Mouse (Mus musculus): ENCODE data around the gene Fmn2.
A peak's percentile ranks its signal among the peaks of the same experiment; 100 is the strongest.

The Fmn2 gene

DNA sequence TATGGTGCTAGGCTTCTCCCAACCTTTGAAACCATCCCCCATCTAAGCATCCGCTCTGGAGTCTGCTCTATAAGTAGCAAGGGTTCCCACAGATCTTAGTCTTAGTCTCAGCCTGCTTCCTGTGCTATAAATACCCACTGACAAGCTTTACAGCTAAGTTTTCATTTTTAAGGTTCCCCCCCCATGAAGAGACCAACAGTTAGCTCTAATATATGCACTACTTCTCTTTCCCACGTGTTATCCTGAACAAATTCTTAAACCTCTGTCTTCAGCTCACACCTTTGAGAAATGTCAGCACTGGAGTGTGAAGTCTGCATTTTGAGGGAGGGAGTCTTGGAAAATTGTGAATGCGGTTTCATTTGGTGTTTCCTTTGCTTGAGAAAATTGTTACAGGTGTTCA is 56.2 kb downstream of the Fmn2 start:
- no peak for DNase-seq (ENCODE audit: low read depth)

DNA sequence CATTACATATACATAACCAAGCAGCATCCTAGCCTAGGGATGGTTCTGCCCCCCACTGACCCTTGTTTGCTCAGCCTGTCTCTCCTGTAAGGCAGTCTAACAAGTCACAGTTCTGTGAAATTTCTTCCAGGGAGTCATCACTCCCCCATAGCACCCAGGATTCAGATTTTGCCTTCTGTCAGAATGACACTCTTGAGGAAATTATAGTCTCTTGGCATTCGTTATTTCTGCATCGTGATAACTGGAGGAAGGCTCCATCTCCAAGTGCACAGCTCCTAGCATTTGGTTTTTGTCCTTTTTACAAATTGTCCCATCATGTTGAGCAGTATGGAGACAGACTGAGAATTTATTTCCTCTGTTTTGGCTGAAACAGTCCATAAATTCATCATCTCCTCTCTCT is 56.9 kb downstream of the Fmn2 start:
- DNase-seq (ENCODE audit: low read depth) = no peak

DNA sequence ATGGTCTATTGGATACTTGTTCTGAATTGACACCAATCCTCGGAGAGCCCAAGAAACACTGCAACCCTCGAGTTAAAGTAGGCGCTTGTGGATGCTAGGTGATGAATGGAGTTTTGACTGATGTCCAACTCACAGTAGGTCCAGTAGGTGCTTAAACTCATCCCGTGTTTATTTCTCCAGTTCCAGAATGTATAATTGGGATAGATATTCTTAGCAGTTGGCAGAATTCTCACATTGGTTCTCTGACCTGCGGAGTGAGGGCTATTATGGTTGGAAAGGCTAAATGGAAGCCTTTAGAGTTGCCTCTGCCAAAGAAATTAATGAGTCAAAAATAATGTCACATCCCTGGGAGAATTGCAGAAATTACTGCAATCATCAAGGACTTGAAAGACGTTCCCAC is 62.9 kb downstream of the Fmn2 start:
- DNase-seq (ENCODE audit: low read depth) = no peak

DNA sequence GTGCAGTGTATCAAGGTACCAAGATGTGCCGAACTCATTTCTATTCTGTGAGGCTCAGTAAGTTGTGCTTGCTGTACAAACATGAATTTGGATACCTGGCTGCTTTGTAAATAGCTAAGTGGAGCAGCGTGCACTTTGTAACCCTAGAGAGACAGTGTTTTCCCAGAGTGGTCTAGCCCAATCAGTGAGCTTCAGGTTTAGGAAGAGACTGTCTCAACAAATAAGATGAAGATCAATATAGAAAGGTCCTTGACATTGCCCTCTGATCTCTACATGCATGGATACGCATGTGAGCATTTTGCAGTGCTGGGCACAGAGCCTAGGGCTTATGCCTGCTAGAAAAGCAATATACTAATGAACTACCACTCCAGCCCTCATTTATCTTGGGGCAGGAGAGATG is 67.0 kb downstream of the Fmn2 start:
- no peak for DNase-seq (ENCODE audit: low read depth)

DNA sequence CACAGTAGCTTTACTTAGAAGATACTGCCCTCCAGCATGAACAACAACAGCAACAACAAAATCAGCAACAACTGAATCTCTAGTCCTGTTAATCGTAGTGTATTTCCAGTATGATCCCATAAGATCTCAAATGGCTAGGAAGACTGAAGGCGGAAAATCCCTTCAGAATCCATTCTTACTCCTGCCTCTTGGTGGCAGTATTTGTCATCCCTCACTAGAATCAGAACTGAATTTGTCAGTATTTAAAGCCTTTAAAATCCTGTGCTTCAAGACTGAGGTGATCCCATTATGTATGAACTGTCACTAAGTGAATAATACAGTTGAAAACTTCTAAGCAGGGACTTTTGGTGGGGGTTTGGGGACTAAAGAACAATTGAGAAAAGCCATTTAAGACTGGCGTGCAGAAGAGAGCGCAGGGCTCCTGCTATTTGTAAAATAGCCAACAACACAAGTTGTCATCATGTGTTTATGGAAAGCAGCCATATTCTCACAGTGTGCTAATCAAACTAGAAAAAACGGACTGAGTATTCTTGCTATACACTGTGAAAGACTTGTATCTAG is 90.9 kb downstream of the Fmn2 start:
- DNase-seq (ENCODE audit: low read depth) = no peak

- DNase-seq (ENCODE audit: low read depth) = peak; percentile 42
Measured at GRCm38 (mm10) chr1:174594989-174595388, 93.4 kb downstream of the Fmn2 start.

DNA sequence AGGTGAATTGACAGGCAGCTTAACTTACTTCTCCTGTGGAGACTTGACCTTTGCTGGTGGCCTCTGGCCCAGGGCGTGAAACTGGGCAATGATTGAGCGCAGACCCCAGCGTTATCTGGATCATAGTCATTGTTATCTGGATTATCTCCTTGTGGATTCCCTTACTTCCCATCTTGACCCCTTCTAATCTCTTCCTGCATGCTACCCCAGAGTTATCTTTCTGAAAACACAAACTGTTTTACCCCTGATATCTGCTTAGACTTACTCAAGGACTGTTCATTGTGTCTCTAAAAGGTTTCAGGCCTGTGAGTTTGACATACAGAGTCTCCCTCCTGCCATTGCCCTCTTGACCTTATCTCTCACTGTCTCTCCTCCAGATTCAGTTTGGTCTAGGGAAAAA is 95.9 kb downstream of the Fmn2 start:
- DNase-seq (ENCODE audit: low read depth) = no peak

DNA sequence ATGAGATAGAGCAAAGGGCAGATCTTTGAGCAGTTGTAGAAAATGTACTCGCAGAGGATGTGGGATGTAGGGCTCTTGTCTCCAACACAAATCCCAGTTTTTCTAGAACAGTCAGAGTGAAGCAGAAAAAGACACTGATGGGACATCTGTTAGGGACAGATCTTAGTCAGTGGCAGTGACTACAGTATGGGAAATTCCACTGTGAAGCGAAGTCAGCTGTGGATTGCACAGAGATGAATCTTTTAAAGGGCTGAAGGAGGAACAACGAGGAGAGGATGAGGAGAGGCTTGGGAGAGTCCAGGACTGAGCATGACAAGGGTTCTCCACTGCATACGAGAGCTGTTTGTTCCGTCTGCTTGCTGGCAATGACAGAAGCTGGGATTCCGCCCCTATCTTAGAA is 96.6 kb downstream of the Fmn2 start:
- DNase-seq (ENCODE audit: low read depth) = no peak

GRCm38 (mm10) chr1:174600041-174600440 is 98.4 kb downstream of the Fmn2 start:
- DNase-seq (ENCODE audit: low read depth) = no peak

DNA sequence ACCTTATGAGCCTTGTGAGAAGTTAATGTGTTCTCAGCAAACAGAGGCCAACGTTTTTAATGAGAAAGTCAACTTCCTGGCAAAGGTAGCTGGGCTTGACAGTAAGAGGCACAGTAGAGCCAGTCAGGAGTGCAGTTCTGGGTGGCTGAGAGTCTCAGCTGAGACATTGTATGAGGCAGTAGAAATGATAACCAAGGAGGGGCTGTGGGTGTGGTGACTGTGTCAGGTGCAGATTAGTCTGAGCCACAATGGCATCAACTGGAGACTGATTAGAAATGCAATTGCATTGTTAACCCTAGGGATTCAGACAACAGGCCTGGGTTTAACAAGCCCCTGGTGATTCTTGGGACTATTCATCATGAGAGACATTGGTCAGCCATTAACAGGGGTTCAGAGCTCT is 99.0 kb downstream of the Fmn2 start:
- DNase-seq (ENCODE audit: low read depth) = no peak

- no peak for DNase-seq (ENCODE audit: low read depth)
Measured at GRCm38 (mm10) chr1:174617368-174617767, 115.7 kb downstream of the Fmn2 start.

GRCm38 (mm10) chr1:174621512-174621911 is 119.9 kb downstream of the Fmn2 start:
- no peak for DNase-seq (ENCODE audit: low read depth)

- no peak for DNase-seq (ENCODE audit: low read depth)
Measured at GRCm38 (mm10) chr1:174623054-174623453, 121.4 kb downstream of the Fmn2 start.

DNA sequence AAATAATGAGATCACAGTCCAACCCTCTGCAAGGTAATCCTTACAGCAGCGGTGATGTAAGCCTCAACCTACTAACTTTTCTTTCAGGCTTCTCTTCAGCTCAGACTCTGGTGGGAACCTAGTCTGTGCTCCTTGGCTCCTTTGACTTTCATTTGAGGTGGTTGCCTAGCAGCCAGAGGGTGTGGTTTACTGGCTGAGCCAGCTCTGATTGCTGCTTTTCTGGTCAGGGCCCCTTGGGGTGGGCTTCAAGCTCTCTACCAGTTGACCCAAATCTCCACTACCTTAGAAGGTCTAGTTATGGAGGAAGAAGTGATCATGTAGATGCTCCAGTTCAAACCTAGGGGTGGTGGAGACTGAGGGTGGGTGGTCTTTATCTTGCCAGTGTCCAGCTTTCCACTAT is 128.4 kb downstream of the Fmn2 start:
- no peak for DNase-seq (ENCODE audit: low read depth)

DNA sequence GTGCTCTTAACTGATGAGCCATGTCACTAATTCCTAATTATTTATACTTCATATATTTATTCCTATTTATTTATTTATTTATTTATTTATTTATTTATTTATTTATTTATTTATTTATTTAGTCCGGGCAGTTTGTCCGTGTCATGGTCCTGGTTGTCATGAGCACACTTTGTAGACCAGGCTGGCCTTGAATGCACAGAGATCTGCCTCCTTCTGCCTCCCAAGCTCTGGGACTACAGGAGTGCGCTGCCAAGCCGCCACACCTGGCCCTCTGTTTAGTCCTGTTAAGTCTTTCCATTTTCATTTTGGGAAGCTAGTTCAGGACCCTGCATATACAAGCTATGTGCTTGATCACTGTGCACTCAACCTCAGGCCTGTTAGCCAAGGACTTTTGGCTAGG is 134.7 kb downstream of the Fmn2 start:
- DNase-seq (ENCODE audit: low read depth) = no peak

DNA sequence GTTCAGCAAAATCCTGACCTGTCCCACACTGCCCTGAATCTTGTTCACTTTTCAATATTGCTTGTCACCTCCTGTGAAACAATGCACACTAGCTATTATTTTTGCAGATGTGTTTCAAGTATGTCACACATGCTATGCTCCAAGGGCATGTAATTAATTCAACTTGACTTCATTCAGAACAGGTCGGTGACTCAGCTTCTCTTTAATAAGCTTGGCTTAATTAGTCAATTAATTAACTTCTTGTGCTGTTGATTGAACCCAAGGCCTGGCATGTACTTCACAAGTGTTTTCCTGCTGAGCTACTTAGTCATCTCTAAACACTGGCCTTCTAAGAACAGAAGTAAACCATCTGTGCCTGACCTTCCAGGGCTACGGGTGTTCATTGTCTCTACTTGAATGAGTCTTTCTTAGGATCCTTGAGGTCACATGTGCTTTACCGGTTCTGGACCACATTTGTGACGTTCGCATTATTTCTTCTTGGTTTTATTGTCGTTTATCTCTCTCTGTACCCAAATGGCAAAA is 136.0 kb downstream of the Fmn2 start:
- no peak for DNase-seq (ENCODE audit: low read depth)

DNA sequence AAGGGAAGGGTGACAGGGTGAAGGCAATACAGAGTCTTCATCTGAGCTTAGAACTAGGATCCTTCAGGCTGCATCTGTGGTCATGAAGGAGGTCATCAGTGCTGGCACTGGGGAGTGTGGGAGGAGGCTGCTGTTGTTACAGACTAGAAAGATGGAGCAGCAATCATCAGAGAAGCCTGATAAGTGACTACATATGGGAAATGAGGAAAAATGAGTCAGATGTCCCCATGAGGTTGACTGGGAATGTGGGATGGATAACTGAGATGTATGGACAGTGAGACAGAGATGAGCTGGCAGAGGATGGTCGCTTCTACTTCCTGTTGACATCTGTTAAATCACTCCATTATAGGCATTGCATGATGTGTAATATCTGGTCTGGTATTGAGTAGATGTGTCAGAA is 139.3 kb downstream of the Fmn2 start:
- DNase-seq (ENCODE audit: low read depth) = no peak

- no peak for DNase-seq (ENCODE audit: low read depth)
Measured at GRCm38 (mm10) chr1:174643431-174644010, 141.9 kb downstream of the Fmn2 start.

- no peak for DNase-seq (ENCODE audit: low read depth)
Measured at GRCm38 (mm10) chr1:174649421-174649826, 147.8 kb downstream of the Fmn2 start.

GRCm38 (mm10) chr1:174654565-174654964 is 152.9 kb downstream of the Fmn2 start:
- DNase-seq (ENCODE audit: low read depth) = no peak

DNA sequence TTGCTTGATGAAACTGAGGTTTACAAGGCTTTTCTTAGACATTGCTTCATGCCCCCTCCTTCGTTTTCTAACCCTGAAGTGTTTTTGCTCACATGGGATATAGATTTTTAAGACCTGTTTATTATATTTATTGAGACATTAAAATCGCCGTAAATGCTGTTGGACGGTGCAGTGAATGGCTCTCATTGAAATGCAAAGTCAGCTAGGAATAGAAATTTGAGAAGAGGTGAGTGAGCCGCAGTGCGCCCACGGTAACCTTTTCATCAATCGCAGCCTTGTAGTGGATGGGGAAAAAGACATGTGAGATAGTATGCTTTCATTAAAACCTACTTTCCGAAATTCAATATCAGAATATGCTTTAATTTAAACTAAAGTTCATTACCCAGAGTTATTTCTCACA is 153.7 kb downstream of the Fmn2 start:
- no peak for DNase-seq (ENCODE audit: low read depth)

GRCm38 (mm10) chr1:174656554-174656953 is 154.9 kb downstream of the Fmn2 start:
- DNase-seq (ENCODE audit: low read depth) = no peak

- no peak for DNase-seq (ENCODE audit: low read depth)
Measured at GRCm38 (mm10) chr1:174659459-174660223, 158.0 kb downstream of the Fmn2 start.

Measured in c-Kit-positive CD71-negative TER-119-negative erythroid progenitor cells, embryonic 14.5 days (primary cell).